Mouse (Mus musculus) adipose tissue, adult 10 weeks (tissue): ENCODE data around the gene Hist1h2ae. TPM values are rescaled to one million over a fixed set of nuclear protein-coding genes. Genes with fewer than 3 reads are reported as not detected.

Experiments
- polyA plus RNA-seq: library from polyadenylated mRNA; stranded (reverse); fragments of 350-450 nt; fragmentation: Illumina TruSeq; extraction: RNeasy Lipid Tissue Mini Kit (QIAGEN cat#74804); gene quantifications from one replicate; pipeline ENCODE4 v1.2.3, GENCODE M21; 2014; ENCODE audit warnings: low read depth, low replicate concordance

The Hist1h2ae gene
- polyA plus RNA-seq, 1 experiment from 2014 or later, result not detected

Other genes with a start within 250 kb of the Hist1h2ae start
- gene Zfp322a, start 202.0 kb downstream of the Hist1h2ae start, polyA plus RNA-seq, result 13.4 TPM
- 5.0 TPM for gene Abt1, start 147.4 kb downstream of the Hist1h2ae start, polyA plus RNA-seq
- 0.19 TPM for gene Btn1a1, start 105.3 kb downstream of the Hist1h2ae start, polyA plus RNA-seq
- gene Btn2a2, start 82.4 kb downstream of the Hist1h2ae start, polyA plus RNA-seq, result not detected
- gene Hist1h4h, start 40.2 kb downstream of the Hist1h2ae start, polyA plus RNA-seq, result 24.5 TPM
- gene Hist1h2af, start 37.3 kb downstream of the Hist1h2ae start, polyA plus RNA-seq, result not detected
- gene Hist1h3g, start 35.8 kb downstream of the Hist1h2ae start, polyA plus RNA-seq, result not detected
- 0.24 TPM for gene Hist1h2bh, start 27.8 kb downstream of the Hist1h2ae start, polyA plus RNA-seq
- gene Hist1h3f, start 27.2 kb downstream of the Hist1h2ae start, polyA plus RNA-seq, result not detected
- not detected for gene Hist1h4f, start 19.6 kb downstream of the Hist1h2ae start, polyA plus RNA-seq
- 0.16 TPM for gene Hist1h1d, start 18.0 kb downstream of the Hist1h2ae start, polyA plus RNA-seq
- gene Hist1h3e, start 8.9 kb downstream of the Hist1h2ae start, polyA plus RNA-seq, result 0.67 TPM
- gene Hist1h2bg, start 176 bp upstream of the Hist1h2ae start, polyA plus RNA-seq, result 3.0 TPM
- not detected for gene Hist1h2bf, start 3.0 kb upstream of the Hist1h2ae start, polyA plus RNA-seq
- not detected for gene Hist1h2ad, start 3.2 kb upstream of the Hist1h2ae start, polyA plus RNA-seq
- gene Hist1h3d, start 4.5 kb upstream of the Hist1h2ae start, polyA plus RNA-seq, result 0.92 TPM
- gene Hist1h4d, start 10.4 kb upstream of the Hist1h2ae start, polyA plus RNA-seq, result 0.56 TPM
- gene Hist1h2be, start 49.9 kb upstream of the Hist1h2ae start, polyA plus RNA-seq, result 7.3 TPM
- 3.9 TPM for gene Hist1h1e, start 51.3 kb upstream of the Hist1h2ae start, polyA plus RNA-seq
- 0.42 TPM for gene Hist1h2ac, start 112.7 kb upstream of the Hist1h2ae start, polyA plus RNA-seq
- gene Hist1h2bc, start 113.0 kb upstream of the Hist1h2ae start, polyA plus RNA-seq, result 128 TPM
- gene Hist1h1t, start 124.6 kb upstream of the Hist1h2ae start, polyA plus RNA-seq, result not detected
- gene Hist1h4c, start 127.2 kb upstream of the Hist1h2ae start, polyA plus RNA-seq, result 0.73 TPM
- gene Hfe, start 139.6 kb upstream of the Hist1h2ae start, polyA plus RNA-seq, result 35.7 TPM
- gene Hist1h1c, start 167.6 kb upstream of the Hist1h2ae start, polyA plus RNA-seq, result 73.4 TPM
- gene Hist1h3c, start 174.4 kb upstream of the Hist1h2ae start, polyA plus RNA-seq, result not detected
- not detected for gene Hist1h2bb, start 175.5 kb upstream of the Hist1h2ae start, polyA plus RNA-seq
- not detected for gene Hist1h2ab, start 179.9 kb upstream of the Hist1h2ae start, polyA plus RNA-seq
- gene Hist1h3b, start 181.0 kb upstream of the Hist1h2ae start, polyA plus RNA-seq, result not detected
- gene Hist1h4b, start 185.8 kb upstream of the Hist1h2ae start, polyA plus RNA-seq, result not detected
- gene Hist1h4a, start 190.0 kb upstream of the Hist1h2ae start, polyA plus RNA-seq, result 2.5 TPM
- not detected for gene Hist1h3a, start 191.2 kb upstream of the Hist1h2ae start, polyA plus RNA-seq
- not detected for gene Hist1h1a, start 192.4 kb upstream of the Hist1h2ae start, polyA plus RNA-seq
- gene Trim38, start 198.7 kb upstream of the Hist1h2ae start, polyA plus RNA-seq, result 0.15 TPM
- gene Slc17a2, start 235.8 kb upstream of the Hist1h2ae start, polyA plus RNA-seq, result not detected